Mouse (Mus musculus) myocyte (in vitro differentiated cells): ENCODE measurements around the gene Stpg3.

Experiments
- E2F4 ChIP-seq: IDR thresholded peaks from one replicate; pipeline ENCODE4 v1.6.1; 2011; ENCODE audit warnings: mild to moderate bottlenecking, control low read depth, moderate library complexity; ENCODE audit not compliant: insufficient read depth
- MAX ChIP-seq: IDR thresholded peaks from one replicate; pipeline ENCODE4 v1.6.1; 2011; ENCODE audit warnings: low read depth, mild to moderate bottlenecking, control low read depth
- MYOG ChIP-seq, 3 experiments: IDR thresholded peaks; one replicate each; pipeline ENCODE4 v1.6.1; 2011; ENCODE audit warnings: control low read depth in 2 of 3, low read depth in 2 of 3, mild to moderate bottlenecking in 2 of 3; ENCODE audit not compliant: insufficient read length in 2 of 3, control insufficient read depth in 1 of 3, insufficient read depth in 1 of 3
- POLR2A ChIP-seq: IDR thresholded peaks from one replicate; pipeline ENCODE4 v1.6.1; 2011; ENCODE audit warnings: low read depth, mild to moderate bottlenecking, control low read depth, moderate library complexity; ENCODE audit not compliant: insufficient read length
- POLR2AphosphoS2 ChIP-seq: IDR thresholded peaks from one replicate; pipeline ENCODE4 v1.6.1; 2011; ENCODE audit warnings: low read depth, control low read depth; ENCODE audit not compliant: insufficient read length
- REST ChIP-seq: IDR thresholded peaks from one replicate; pipeline ENCODE4 v1.6.1; 2011; ENCODE audit warnings: mild to moderate bottlenecking, control low read depth, moderate library complexity; ENCODE audit not compliant: insufficient read depth, insufficient read length
- TCF12 ChIP-seq: IDR thresholded peaks from one replicate; pipeline ENCODE4 v1.6.1; 2011; ENCODE audit warnings: mild to moderate bottlenecking, control low read depth; ENCODE audit not compliant: poor library complexity, insufficient read depth, severe bottlenecking
- TCF3 ChIP-seq: IDR thresholded peaks from one replicate; pipeline ENCODE4 v1.6.1; 2011; ENCODE audit warnings: low read depth, control low read depth; ENCODE audit not compliant: insufficient read length

- TF ChIP-seq TCF12, result no peak
- TF ChIP-seq POLR2A, result no peak
- no peak for TF ChIP-seq POLR2AphosphoS2
- TF ChIP-seq MAX, result no peak
- TF ChIP-seq E2F4, result no peak
- TF ChIP-seq REST, result no peak
- no peak for TF ChIP-seq MYOG (IDR thresholded peaks at IDR 0.05; ENCODE audit: control insufficient read depth in 1 of 3, insufficient read depth in 1 of 3, insufficient read length in 2 of 3, low read depth in 2 of 3)
- TF ChIP-seq TCF3, result no peak
These were observed 40.6 kb downstream of the Stpg3 start for GRCm38 (mm10) chr2:25173821-25174220.
